Mouse (Mus musculus) c-Kit-positive CD71-negative TER-119-negative erythroid progenitor cells, embryonic 14.5 days (primary cell): ENCODE data around the gene E2f2.
A peak's percentile ranks its signal among the peaks of the same experiment; 100 is the strongest.

Source experiments
- DNase-seq: peaks from one replicate; pipeline ENCODE4 v3.0.0-alpha.2; 2013; ENCODE audit warnings: low read depth

E2f2 gene

DNA sequence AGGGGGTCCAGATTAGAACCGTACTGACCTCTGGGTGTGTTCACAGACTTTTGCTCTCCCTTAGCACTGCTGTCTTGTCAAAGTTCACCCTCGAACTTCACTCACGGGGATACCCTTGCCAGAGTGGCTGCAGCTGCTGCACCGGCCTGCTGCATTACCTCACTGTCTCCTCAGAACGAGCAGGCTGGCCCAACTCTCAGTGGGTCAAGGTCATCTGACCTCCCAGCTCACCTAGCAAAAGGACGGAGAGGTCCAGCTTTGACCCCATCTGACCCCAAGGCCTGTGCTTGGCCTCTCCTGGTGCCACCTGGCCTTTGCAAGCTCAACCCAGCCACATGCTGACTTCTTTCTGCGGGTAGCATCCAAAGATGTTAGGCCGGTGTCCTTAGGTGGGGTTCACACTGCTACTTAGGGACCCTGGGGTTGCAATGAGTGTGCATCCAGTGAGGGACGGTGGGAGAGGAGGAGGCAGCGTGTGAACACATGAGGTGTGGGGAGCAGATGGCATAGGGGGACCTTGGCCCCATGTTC lies 3.9 kb downstream of the E2f2 start:
- no peak for DNase-seq

DNA sequence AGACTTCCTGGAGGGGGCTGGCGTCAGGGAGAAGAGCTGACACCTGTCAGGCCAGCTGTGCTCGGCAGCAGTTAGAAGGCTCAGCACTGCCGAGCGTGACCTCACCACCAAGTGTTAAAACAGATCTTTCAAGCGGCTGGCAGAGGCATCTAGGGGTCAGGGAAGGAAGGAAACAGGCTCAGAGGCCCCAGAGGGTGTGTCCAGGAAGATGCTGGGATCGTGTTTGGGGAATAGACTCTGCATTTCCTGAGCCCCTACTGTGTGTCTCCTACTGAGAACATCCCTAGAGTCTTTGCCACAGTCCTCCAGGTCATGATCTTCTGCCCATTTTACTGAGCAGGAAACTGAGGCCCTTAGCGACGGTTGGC lies 5.0 kb downstream of the E2f2 start:
- DNase-seq, result no peak

DNA sequence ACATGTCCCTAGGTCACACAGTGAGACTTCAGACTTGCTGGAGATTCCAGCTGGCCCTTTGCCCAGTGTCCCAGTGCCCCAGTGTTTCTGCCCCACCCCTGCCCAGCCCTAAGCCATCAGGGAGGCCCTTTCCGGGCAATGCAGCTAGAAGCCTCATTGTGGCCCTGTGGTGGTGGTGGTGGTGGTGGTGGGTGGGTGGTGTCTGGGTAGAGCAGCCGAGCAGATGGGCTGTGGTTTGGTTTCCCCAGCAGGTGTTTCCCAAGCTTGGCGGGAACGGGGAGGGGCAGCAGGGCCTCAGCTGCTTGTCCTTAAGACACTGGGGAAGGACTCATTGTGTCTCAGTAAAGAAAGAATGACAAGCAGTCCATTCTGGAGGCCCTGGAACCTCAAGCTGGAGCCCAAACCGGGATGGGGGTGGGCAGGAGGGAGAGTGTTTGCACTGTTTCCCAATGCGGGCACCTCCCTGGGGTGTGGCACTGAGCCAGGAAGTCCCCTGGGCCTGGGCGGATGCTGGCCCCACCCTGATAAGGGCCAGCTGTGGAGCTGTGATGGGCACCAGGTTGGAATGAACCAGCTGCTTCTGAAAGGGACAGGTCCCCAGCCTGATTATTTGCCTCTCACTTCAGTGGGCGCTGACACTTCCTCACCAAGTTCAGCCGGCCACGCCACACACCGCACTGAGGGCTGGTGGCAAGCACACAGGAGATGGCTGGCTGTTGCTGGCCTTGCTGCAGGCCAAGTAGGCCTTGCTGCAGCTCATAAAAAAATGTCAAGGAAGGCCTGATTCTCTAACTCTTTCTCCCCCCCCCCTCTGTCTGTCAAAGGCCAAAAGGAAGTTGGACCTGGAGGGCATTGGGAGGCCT lies 5.6 kb downstream of the E2f2 start:
- DNase-seq, result peak; percentile 73

DNA sequence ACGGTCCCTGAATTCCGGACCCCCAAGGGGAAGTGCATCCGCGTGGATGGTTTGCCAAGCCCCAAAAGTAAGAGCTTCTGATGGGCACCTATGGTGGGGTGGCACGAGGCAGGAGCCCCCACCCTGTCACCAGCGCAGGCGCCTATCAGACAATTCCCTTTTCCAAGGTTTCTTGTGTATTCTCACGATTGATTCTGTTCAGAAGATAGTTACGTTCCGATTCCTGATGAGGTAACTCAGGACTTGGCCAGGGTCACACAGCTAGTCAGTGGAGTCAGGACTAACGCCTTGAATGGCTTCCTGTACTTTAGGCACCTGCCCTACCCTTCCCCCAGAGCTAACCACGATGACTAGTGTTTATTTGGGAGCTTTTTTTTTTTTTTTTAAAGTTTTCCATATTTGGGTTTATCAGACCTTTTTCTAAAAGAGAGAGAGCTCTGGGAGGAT lies 6.3 kb downstream of the E2f2 start:
- DNase-seq, result no peak

DNA sequence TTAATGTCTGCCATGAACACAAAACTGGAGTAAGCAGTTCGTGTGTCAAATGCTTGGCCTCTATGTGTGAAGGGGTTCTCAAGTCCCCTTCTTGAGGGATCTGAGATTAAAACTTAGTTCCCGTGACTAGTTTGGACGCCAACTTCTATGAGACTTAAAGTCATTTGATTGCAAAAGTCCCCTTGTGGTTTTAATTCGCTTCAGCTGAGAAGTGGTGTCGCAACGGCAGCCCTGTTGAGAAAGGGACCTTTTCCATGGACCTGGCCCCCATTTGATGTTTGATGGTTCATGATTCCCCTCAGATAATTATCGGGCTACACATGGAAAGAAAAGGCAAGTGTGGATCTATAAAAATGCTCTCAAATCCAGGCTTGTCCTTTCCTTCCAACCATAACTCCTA lies 7.3 kb downstream of the E2f2 start:
- no peak for DNase-seq

DNA sequence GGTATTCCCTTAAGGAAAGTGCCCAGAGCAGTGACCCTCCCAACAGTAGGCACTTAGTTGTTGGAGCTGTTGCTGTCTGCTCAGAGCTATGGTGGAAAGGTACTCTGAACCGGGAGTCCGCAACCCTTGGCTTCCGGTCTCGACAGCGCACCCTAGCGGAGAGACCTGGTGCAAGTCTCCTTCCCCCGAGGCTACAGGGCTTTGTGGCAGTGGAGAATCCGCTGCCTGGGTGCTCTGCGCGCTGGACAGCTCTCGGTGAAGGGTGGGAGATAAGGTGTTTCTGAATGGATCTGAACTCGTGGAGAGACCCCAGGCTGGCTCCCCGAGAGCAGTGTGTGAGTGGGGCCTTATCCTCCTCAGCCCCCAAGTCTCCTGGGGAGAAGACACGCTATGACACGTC lies 7.8 kb downstream of the E2f2 start:
- DNase-seq, result peak; percentile 87

DNA sequence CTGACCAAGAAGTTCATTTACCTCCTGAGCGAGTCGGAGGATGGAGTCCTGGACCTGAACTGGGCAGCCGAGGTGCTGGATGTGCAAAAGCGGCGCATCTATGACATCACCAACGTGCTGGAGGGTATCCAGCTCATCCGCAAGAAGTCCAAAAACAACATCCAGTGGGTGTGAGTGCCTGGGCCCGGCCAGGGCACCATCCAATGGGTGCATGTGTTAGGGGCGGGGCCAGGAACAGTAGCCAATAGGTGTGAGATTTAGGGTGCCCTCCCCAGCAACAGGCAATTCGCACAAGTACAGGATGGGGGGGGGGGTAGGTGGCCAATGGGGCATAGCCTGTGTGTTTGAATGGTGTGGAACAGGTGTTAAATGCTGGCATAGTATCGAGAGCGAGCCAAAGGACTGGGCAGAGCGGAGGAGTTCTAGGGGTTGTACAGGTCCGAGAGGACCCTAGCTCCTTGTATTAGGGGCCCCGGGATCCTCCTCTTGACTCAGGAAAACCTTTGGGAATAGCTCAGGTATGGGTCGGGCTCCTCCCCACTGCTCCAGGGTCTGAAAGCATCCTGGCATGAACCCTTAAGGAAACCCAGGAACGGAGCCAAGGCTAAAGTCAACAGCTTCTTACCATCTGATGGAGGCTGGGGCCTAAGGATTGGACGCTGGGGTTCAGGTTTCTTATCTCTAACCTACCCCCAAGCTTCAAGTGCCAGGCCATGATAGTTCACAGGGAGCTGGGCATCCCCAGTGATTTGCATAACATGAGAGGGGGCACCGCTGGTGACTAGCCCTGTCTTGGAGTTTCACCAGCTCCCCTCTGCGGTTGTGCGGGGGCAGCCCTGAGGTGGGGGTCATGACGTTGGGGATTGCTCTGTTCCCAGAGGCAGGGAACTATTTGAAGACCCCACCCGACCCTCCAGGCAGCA lies 8.5 kb downstream of the E2f2 start:
- DNase-seq, result no peak

DNA sequence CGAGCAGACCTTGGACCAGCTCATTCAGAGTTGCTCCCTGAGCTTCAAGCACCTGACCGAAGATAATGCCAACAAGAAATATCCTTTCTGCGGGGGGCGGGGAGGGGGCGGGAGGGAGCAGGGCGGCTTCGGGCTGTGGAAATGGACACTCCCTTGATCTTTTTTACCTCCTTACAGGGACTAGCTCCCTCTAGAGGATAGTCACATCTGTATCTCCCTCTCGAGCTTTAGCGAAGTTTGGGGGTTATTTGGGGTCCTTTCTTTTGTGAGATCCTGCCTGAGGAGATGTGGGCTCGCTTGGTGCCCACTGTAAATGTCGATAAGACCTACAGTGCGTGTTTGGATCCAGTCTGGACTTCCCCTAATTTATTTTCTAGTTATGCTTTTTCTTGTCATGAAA lies 9.2 kb downstream of the E2f2 start:
- DNase-seq, result no peak

DNA sequence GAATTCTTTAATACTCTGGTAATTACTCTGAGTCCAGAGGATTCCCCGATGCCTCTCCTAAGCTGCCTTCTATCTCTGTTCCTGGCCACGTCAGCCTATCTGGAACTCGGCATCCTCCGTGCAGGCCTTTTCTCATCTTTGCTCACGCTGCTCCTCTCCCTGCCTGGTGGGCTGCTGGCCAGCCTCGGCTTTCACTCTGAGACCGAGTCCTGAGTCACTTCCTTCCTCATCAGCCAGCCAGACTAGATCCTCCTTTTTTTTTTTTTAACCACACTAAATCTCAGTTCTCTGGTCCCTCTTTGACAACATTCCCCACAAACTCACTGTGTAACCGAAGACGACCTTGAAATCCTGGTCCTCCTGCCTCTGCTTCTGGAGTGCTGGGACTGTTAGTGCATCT lies 13.2 kb downstream of the E2f2 start:
- no peak for DNase-seq

DNA sequence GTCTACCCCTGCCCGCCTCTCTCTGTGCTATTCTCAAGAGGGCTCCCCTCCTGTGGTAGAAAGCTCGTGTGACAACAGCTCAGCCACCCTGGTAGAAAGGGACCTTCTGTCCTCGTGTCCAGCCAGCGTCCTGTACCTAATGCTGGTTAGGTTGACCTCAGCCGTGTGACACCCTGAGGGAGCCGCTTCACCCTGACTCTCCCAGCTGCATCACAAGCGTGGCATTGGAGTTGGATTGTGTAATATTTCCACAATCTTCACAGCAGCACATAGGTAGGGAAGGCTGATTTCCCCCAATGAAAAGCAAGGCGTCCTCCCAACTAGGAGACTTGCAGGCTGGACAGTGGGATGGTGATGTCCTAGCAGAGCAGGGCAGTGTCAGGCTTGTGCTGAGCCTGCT lies 14.1 kb downstream of the E2f2 start:
- DNase-seq, result no peak

DNA sequence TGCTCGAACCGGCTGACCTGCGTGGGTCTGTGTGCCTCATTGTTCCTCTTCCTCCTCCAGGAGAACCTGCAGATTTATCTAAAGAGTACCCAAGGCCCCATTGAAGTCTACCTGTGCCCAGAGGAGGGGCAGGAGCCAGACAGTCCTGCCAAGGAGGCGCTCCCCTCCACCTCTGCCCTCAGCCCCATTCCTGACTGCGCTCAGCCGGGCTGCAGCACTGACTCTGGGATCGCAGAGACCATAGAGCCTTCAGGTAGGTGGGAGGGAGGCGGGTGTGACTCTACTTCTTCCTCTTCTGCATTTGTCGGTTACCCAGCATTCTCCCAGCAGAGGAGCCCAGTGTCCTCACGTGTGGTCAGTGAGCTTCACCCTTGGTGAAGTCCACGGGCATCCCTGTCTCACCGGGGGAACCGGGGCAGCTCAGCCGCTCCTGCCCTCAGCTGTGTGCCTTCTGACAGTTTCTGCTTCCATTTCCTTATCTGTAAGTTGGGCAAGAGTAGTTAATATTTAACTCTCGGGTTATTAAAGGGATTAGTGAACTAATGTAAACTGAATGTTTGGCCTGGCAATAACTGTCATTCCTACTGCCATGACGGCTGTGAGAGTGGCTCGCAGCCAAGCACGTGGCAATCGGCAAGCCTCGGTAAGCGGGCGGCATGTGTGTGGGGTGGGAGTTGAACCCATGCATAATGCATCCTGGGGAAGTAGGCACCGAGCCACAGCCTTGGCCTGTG lies 14.7 kb downstream of the E2f2 start:
- no peak for DNase-seq

DNA sequence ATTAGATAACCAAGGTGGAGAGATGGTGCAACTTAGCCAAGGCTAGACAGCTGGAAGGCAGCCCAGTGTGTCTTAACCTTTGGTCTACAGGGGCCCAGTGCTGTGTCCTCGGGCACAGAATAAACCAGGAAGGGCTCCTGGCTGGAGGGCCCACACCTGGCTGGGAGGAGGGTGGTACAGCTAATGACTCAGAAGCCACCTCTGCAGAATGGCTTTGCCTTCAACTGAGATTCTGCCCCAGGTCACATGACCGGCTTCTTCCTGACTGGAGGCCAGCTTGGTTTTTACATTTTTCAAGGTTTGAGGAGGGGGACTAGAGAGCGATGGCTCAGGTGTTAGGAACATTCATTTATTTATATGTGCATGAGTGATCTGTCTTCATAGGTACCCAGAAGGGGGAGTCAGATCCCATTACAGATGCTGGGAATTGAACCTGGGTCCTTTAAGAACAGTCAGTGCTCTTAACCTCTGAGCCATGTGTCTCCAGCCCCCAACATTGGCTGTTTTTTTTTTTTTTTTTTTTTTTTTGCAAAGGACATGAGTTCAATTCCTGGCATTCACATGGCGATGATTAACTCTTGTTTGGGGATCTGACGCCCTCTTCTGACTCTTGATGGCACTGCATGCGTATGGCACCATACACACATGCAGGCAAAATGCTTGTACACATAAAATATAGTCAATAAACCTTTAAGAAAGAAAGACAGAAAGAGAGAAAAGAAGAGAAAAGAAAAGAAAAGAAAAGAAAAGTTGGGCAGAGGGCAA lies 17.0 kb downstream of the E2f2 start:
- no peak for DNase-seq

DNA sequence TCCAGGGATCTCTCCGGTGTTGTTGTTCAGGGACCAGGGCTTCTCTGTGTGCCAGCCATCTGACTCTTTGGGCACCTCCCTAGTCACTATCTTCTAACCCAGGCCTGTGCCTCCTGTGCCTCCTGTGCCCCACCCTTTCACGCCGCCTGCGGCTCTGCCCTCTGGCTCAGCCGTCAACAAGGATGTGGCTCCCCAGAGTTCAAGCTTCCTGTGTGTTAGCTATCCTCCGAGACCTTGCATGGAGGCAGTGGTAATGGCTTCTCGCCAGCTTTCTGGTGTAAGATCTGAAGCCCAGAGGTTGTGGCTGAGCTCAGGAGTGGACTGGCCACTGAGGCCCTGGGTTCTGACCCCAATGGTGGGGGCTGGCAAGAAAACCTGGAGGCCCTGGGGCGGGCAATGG lies 17.7 kb downstream of the E2f2 start:
- no peak for DNase-seq

DNA sequence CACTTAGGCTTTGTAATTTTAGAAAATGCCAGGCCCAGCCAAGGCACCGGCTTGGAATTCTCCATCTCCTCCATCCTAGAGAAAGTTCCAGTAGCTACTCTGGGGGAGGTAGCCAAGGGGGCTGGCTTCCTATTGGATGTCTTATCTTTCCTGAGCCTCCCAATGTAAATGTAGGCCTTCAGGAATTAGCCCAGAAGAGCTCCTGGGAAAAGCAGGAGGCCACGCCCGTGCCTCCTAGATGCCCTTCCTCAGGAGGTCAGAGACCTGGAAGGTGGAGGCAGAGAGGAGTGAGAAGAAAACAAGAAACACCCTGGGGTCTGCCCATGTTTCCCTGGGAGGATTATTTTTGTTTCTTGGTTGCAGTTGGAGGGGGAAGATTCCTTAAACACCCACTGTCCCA lies 21.4 kb downstream of the E2f2 start:
- no peak for DNase-seq

DNA sequence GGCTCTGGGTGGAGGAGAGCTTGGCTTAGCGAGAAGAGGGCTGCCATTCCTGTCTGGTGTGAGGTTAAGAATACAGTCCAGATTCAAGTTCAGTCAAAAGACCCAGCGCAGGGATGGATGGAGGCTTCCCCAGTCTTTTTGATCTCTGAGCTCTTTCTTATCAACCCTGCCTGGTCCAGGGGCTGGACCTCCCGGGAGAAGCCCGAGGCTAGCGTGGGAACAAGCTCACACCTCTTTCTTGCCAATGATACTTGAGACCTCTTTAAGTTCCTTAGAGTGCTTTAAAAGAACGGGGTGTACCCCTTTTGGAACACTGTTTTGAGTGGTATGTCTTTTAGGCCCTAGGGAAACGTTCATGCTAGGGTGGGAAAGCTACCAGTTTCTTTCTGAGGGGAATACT lies 22.8 kb downstream of the E2f2 start:
- no peak for DNase-seq

DNA sequence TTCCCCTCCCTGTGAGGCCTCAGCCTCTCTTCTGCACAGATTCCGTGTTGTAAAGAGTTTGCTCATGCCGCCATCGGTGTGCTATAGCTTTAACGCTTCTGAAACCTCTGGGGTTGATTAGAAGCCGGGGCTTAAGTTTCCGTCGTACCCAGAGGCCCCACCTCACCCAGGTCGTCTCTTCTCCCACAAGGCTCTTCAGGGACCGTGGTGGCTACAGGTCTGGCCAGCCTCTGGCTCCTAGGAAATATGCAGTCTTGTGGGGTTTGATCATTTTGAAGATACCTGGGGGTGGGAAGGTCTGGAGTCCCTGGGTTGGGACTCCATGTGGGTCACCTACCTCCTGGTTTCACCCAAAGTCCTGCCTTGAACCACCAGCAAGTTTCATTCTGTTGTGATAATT lies 23.4 kb downstream of the E2f2 start:
- no peak for DNase-seq

DNA sequence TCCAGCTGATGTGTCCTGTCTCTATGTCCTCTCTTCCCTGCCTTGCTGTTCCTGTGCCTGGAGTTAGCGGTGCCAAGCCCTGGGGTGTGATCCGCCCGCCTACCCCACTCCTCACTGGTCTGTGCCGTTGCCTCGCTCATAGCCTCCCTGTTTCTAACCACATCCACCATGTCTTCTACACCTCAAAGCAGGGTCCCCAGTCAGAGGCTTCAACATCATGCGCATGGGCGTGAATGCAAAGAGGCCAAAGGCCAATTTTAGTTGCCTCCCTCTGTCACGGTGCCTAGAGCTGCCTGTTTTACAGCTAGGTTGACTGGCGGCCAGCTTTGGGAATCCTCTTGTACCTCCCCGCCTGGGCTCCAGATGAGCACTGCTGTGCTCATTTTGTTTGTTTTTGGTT lies 24.0 kb downstream of the E2f2 start:
- no peak for DNase-seq

DNA sequence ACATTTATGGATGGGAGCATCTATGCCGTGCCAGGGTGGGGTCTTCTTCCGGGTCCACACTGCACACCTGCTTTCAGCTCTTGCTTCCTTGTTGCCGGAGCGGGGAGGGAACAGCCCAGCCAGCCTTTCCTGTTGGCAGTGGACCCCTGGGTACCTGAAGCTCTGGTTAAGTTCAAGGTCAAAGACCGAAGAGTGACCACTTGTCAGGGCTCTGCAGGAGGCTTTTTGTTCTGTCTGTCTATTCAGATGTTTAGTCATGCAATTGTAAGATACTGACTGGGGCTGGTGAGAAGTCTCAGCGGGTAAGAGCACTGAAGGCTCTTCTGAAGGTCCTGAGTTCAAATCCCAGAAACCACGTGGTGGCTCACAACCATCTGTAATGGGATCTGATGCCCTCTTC lies 26.7 kb downstream of the E2f2 start:
- no peak for DNase-seq

DNA sequence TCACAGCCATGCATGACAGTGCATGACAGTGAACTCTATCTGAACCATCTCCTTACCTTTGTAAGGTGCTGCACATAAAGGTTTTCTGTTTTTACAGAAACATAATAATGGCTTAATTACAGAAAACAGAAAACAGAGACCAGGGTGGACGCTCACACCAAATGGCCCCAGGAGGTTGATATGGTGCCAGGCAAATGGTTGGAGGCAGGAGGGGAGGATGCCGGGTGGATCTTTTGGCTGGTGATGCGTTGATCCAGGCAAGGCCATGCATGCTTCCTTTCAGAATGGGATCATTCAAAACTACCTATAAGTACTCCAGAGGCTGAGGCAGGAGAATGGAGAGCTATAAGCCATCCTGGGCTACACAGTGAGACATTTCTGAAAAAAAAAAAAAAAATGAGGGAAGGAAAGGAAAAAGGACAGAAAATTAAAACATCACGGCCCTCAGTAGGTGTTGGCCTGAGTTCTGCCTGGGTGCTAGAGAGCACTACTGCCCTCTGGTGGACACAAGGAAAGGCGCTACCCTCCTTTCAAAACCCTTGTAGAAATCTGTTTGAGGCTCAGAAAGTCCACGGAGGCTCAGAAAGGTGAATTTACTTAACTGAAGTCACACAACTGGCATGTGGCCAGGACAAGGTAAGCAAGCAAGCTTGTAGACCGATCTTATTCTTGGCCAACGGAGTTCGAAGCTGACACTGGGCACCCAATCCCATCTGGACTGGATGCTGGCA lies 27.5 kb downstream of the E2f2 start:
- DNase-seq, result no peak

DNA sequence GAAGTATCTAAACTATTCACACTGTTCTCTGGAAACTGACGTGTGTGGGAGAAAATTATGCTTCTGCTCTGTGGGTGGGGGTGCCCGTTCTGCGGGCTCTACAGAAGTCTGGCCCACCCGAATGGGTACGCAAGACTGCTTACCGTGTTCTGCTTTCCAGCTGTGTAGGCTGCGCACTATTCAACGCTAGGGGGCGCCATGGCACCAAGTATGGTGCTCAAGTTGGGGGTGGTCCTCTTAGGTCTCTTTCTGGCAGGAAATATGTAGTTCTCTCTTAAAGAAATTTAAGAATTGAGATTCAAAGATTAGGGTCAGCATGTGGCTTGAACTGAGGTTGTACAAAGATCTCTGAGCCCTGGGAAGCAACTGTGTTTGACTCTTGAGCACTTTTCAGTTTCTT lies 30.3 kb downstream of the E2f2 start:
- DNase-seq, result peak; percentile 79

DNA sequence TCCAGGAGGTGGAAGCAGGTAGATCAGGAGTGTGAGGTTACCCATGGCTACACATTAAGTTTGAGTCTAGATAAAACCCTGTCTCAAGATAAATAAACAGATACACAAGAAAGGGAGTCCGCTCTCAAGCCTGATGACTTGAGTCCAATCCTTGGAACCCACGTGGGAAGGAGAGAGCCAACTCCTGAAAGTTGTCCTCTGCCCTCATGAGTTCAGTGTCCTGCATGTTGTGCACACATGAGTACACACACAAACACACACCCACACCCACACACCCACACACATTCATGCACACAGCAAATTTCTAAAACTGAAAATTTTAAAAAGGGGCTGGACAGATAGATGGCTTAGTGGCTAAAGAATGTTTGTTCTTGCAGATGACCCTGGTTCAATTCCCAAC lies 32.6 kb downstream of the E2f2 start:
- DNase-seq, result no peak
